In the genomic region with DNA sequence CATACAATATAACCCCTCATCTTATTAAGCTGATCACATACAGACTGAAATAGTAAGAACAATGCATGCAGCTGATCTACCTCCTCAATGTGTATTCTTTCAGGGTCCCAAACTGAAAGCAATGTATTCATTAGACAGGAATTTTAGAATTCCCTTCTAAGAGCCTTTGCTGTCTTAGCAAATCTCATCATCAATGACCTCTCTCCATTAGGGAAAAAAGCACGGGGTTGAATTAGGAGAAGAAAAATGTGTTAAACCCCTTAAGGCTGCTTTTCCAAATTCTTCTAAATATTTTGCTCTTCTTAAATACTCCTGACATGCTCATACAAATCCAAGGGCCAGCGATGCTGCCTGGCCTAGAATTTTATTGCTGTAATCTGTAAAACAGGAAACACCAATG, we compare ENCODE assay signal across 16 mouse cellular contexts.
"Had no signal": no experiment of that assay in that cellular context is flagged by ENCODE, and none has a peak within 500 bp of the region (broad histone marks: within the 10 kb centered on the region; RNA-seq: fewer than 3 reads in every experiment).

No protein-coding gene starts in this region.

- H3K27me3 ChIP-seq: neural tube, embryonic 13.5 days; neural tube, embryonic 15.5 days; stomach, embryonic 15.5 days had no signal

- H3K27ac ChIP-seq: neural tube, embryonic 13.5 days; neural tube, embryonic 15.5 days; stomach, embryonic 15.5 days; stomach, postnatal 0 days had no signal

- H3K36me3 ChIP-seq: neural tube, embryonic 13.5 days; neural tube, embryonic 15.5 days; stomach, embryonic 15.5 days had no signal

- H3K4me3 ChIP-seq: neural tube, embryonic 13.5 days; neural tube, embryonic 15.5 days; stomach, embryonic 15.5 days had no signal

- DNase-seq: retina, postnatal 1 day; right cerebral cortex, adult 18-20 months; right cerebral cortex, postnatal 14 days; right cerebral cortex, postnatal 25 days; right cerebral cortex, postnatal 4 days; spleen, adult 18-20 months; thymus, adult 18-20 months; thymus, adult 2 months; thymus, postnatal 14 days; thymus, postnatal 25 days; thymus, postnatal 36 days; thymus, postnatal 4 days had no signal

- H3K9ac ChIP-seq: neural tube, embryonic 13.5 days; neural tube, embryonic 15.5 days; stomach, embryonic 15.5 days had no signal

- H3K4me1 ChIP-seq: neural tube, embryonic 13.5 days; neural tube, embryonic 15.5 days had no signal

- H3K4me2 ChIP-seq: neural tube, embryonic 13.5 days; neural tube, embryonic 15.5 days; stomach, embryonic 15.5 days had no signal

- H3K9me3 ChIP-seq: neural tube, embryonic 15.5 days; stomach, embryonic 15.5 days had no signal
